Mouse (Mus musculus) kidney, postnatal 0 days (tissue): Measurements from ENCODE around the gene Tia1. TPM values are rescaled to one million over a fixed set of nuclear protein-coding genes. Genes with fewer than 3 reads are reported as not detected.

Experiments
- ATAC-seq: fragments of 200-750 bp; cut with Nextera tagmentation; replicated peaks from 2 replicates; pipeline ENCODE4 v1.8.0; 2017; ENCODE audit warnings: low read depth, moderate number of reproducible peaks, moderate TSS enrichment, moderate library complexity; ENCODE audit not compliant: low FRiP score
- DNase-seq: peaks from one replicate; pipeline ENCODE4 v3.0.0-alpha.2; 2016; ENCODE audit warnings: low spot score
- H3K27ac ChIP-seq: fragments of 300-500 bp; sonication (generic); 2 replicates; pipeline ENCODE4 v1.5.1; 2014; ENCODE audit warnings: mild to moderate bottlenecking
- H3K27me3 ChIP-seq: fragments of 300-500 bp; sonication (generic); 2 replicates; pipeline ENCODE4 v1.6.1; 2014; ENCODE audit warnings: low read length, mixed read lengths; ENCODE audit not compliant: insufficient read depth
- H3K36me3 ChIP-seq: fragments of 300-500 bp; sonication (generic); 2 replicates; pipeline ENCODE4 v1.6.1; 2014; ENCODE audit warnings: low read length, mixed read lengths; ENCODE audit not compliant: insufficient read depth
- H3K4me1 ChIP-seq: fragments of 300-500 bp; sonication (generic); replicated peaks from 2 replicates; pipeline ENCODE4 v1.6.1; 2014; ENCODE audit warnings: antibody characterized with exemption, low read length, mixed read lengths; ENCODE audit not compliant: insufficient read depth
- H3K4me2 ChIP-seq: fragments of 300-500 bp; sonication (generic); 2 replicates; pipeline ENCODE4 v1.6.1; 2014; ENCODE audit warnings: mild to moderate bottlenecking, low read length, moderate library complexity, mixed read lengths
- H3K4me3 ChIP-seq: fragments of 300-500 bp; sonication (generic); replicated peaks from 2 replicates; pipeline ENCODE4 v1.5.1; 2014; ENCODE audit warnings: low read depth, low read length
- H3K9ac ChIP-seq: fragments of 300-500 bp; sonication (generic); 2 replicates; pipeline ENCODE4 v1.6.1; 2014; ENCODE audit warnings: low read depth, low read length
- H3K9me3 ChIP-seq: fragments of 300-500 bp; sonication (generic); replicated peaks from 2 replicates; pipeline ENCODE4 v1.6.1; 2016; ENCODE audit warnings: low read length, inconsistent platforms, mixed read lengths
- CTCF ChIP-seq: IDR thresholded peaks from 2 replicates; pipeline ENCODE4 v1.5.1; 2016; ENCODE audit warnings: antibody characterized with exemption, low read depth, mild to moderate bottlenecking, moderate library complexity
- WGBS: fragments of 180-500 bp; shearing (Covaris S2); extraction: QIAGEN DNeasy Blood & Tissue Kit; methylation state at CpG from one replicate; pipeline ENCODE4 v1.1.7; 2014; 5-methylcytosine and 5-hydroxymethylcytosine counted together
- polyA plus RNA-seq: library from polyadenylated mRNA; unstranded; fragments of >200 nt; fragmentation: Nextera tagmentation; extraction: Ambion mirVana; gene quantifications from 2 replicates; pipeline ENCODE4 v1.2.1, GENCODE M21; 2015

The Tia1 gene
- polyA plus RNA-seq, 1 experiment from 2014 or later = 119 TPM

GRCm38 (mm10) chr6:86382551-86382950 lies 21.5 kb upstream of the Tia1 start:
- ATAC-seq (no peak), DNase-seq (no peak)
- Histone ChIP-seq H3K4me2 (no peak overlapping the region), H3K27me3 (no peaks in the 10 kb centered on the region), H3K4me1 (no peaks in the 10 kb centered on the region), H3K9me3 (no peaks in the 10 kb centered on the region), H3K4me3 (no peak overlapping the region), H3K27ac (no peak overlapping the region), H3K36me3 (peaks cover 14% of the 10 kb centered on the region; the same call in 1 of the 2 replicates), H3K9ac (no peak overlapping the region)
- TF ChIP-seq CTCF = no peak

- no peaks in the 10 kb centered on the region for H3K9me3 ChIP-seq
- H3K9ac ChIP-seq = no peak overlapping the region
- no peak overlapping the region for H3K27ac ChIP-seq
- H3K4me1 ChIP-seq = no peaks in the 10 kb centered on the region
- no peak overlapping the region for H3K4me3 ChIP-seq
- peaks cover 14% of the 10 kb centered on the region for H3K36me3 ChIP-seq
- no peak overlapping the region for H3K4me2 ChIP-seq
- DNase-seq (no peak), ATAC-seq (no peak)
- H3K27me3 ChIP-seq = no peaks in the 10 kb centered on the region
- no peak for TF ChIP-seq CTCF
- WGBS = 47% methylated on average over 16 of the region's 16 CpGs
Measured at GRCm38 (mm10) chr6:86383370-86383769, 20.6 kb upstream of the Tia1 start.

- Histone ChIP-seq H3K9me3 (no peaks in the 10 kb centered on the region), H3K4me2 (no peak overlapping the region), H3K36me3 (peaks cover 20% of the 10 kb centered on the region; the same call in 1 of the 2 replicates), H3K4me1 (no peaks in the 10 kb centered on the region), H3K27ac (no peak overlapping the region), H3K4me3 (no peak overlapping the region), H3K9ac (no peak overlapping the region), H3K27me3 (no peaks in the 10 kb centered on the region)
- no peak for DNase-seq
- TF ChIP-seq CTCF = no peak
- 68% methylated on average over 4 of the region's 4 CpGs for WGBS
- ATAC-seq = no peak
Measured at GRCm38 (mm10) chr6:86384692-86385091, 19.3 kb upstream of the Tia1 start.

- no peak for ATAC-seq
- 81% methylated on average over 5 of the region's 5 CpGs for WGBS
- Histone ChIP-seq H3K27ac (no peak overlapping the region), H3K9ac (no peak overlapping the region), H3K9me3 (no peaks in the 10 kb centered on the region), H3K4me3 (no peak overlapping the region), H3K4me1 (no peaks in the 10 kb centered on the region), H3K4me2 (no peak overlapping the region), H3K36me3 (peaks cover 28% of the 10 kb centered on the region; the same call in 1 of the 2 replicates), H3K27me3 (no peaks in the 10 kb centered on the region)
- TF ChIP-seq CTCF = no peak
- no peak for DNase-seq
Measured at GRCm38 (mm10) chr6:86385362-86386104, 18.5 kb upstream of the Tia1 start.

- DNase-seq (peak; percentile 85), ATAC-seq (peak; percentile 88)
- no peak overlapping the region for H3K4me3 ChIP-seq
- H3K9me3 ChIP-seq = no peaks in the 10 kb centered on the region
- 36% methylated on average over 12 of the region's 12 CpGs for WGBS
- peaks cover 46% of the 10 kb centered on the region; the same call in 1 of the 2 replicates for H3K36me3 ChIP-seq
- TF ChIP-seq CTCF = no peak
- no peaks in the 10 kb centered on the region for H3K27me3 ChIP-seq
- no peaks in the 10 kb centered on the region for H3K4me1 ChIP-seq
- H3K9ac ChIP-seq = no peak overlapping the region
- peak overlapping the region; percentile 73 for H3K27ac ChIP-seq
- peak overlapping the region; percentile 18; the same call in 1 of the 2 replicates for H3K4me2 ChIP-seq
Measured at GRCm38 (mm10) chr6:86387313-86387712, 16.7 kb upstream of the Tia1 start.

DNA sequence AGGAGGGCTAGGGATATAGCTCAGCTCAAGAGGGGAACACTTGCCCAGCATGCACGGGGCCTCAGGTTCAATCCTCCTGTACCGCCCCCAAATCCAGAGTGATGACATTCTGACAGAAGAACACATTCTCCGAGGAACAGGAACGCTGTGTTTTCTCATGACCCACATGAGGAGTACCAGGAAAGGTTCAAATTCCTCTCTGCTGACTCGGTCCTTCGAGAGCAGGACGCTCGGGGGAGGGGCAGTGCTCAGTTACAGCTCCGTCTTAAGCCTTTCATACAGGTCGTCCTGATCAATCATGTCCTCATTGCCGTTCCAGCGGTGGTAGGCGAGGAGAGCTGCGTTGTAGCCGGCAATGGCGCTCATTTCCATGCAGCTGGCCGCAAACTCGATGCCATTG lies 15.6 kb upstream of the Tia1 start:
- Histone ChIP-seq H3K4me3 (no peak overlapping the region), H3K9ac (no peak overlapping the region), H3K27me3 (no peaks in the 10 kb centered on the region), H3K9me3 (no peaks in the 10 kb centered on the region), H3K27ac (peak overlapping the region; percentile 73), H3K4me1 (no peaks in the 10 kb centered on the region), H3K4me2 (no peak overlapping the region), H3K36me3 (peaks cover 48% of the 10 kb centered on the region; the same call in 1 of the 2 replicates)
- WGBS = 73% methylated on average over 18 of the region's 18 CpGs
- DNase-seq (no peak), ATAC-seq (no peak)
- TF ChIP-seq CTCF = no peak
